Comparison of ENCODE assay signal across 9 mouse cellular contexts in genomic region chr1:121398986-121399881, GRCm38 (mm10). TPM values are rescaled to one million over a fixed set of nuclear protein-coding genes. Genes with fewer than 3 reads are reported as not detected.
DNase-seq lines count a peak whose midpoint lies in the region; ATAC-seq and TF ChIP-seq lines count a peak whose summit lies in the region.
"Had no signal": no experiment of that assay in that cellular context is flagged by ENCODE, and none has a peak within 500 bp of the region (broad histone marks: within the 10 kb centered on the region; RNA-seq: fewer than 3 reads in every experiment).

No protein-coding gene starts in this region.

- no peaks in the 10 kb centered on the region for H3K27me3 ChIP-seq in heart, adult 2 months (ENCODE audit: control insufficient read depth, insufficient read depth, low read length)
- H3K27me3 ChIP-seq in heart, embryonic 12.5 days (replicated peaks): no peaks in the 10 kb centered on the region
- H3K27me3 ChIP-seq: stomach, embryonic 15.5 days had no signal

- no peak for ATAC-seq in heart, embryonic 12.5 days (ENCODE audit: insufficient number of reproducible peaks, low FRiP score)

- no peak overlapping the region for H3K4me2 ChIP-seq in heart, embryonic 12.5 days
- H3K4me2 ChIP-seq: stomach, embryonic 15.5 days had no signal

- DNase-seq in heart, adult 2 months: peak; percentile 9 to 26
- peak; percentile 81 for DNase-seq in 3T3-L1 (ENCODE audit: low read depth, low spot score)
- DNase-seq in kidney, postnatal 25 days: peak; percentile 14 to 41
- no peak for DNase-seq in right cerebral cortex, postnatal 4 days
- no peak for DNase-seq in gastrocnemius, postnatal 36 days
- DNase-seq in urinary bladder, adult 2 months (ENCODE audit: low spot score): no peak

- no peak for TF ChIP-seq EP300 in heart, adult 2 months (IDR thresholded peaks at IDR 0.05; ENCODE audit: insufficient read depth, low read depth, low read length)

- intact Hi-C loops in heart, adult 2 months (cut with DNase I): loop anchor here (1.0 to 5.0 kb wide), 2 partner anchors 150 to 217 kb away; no protein-coding TSS in a partner anchor
- intact Hi-C loops in gastrocnemius, postnatal 36 days (cut with DNase I): no loop called here

- H3K4me1 ChIP-seq in heart, adult 2 months (ENCODE audit: control insufficient read depth, insufficient read depth, low read length): no peaks in the 10 kb centered on the region; the same call in 1 of the 2 replicates
- no peaks in the 10 kb centered on the region for H3K4me1 ChIP-seq in heart, embryonic 12.5 days (replicated peaks)
- peaks cover 32% of the 10 kb centered on the region for H3K4me1 ChIP-seq in embryonic fibroblast, embryonic 13.5 days (ENCODE audit: control insufficient read depth, insufficient read depth, low read length)

- no peak overlapping the region for H3K4me3 ChIP-seq in heart, adult 2 months
- no peak overlapping the region for H3K4me3 ChIP-seq in heart, embryonic 12.5 days
- H3K4me3 ChIP-seq in embryonic fibroblast, embryonic 13.5 days (ENCODE audit: insufficient read depth, low read length): no peak overlapping the region
- H3K4me3 ChIP-seq: stomach, embryonic 15.5 days had no signal

- no peak overlapping the region for H3K27ac ChIP-seq in heart, adult 2 months
- H3K27ac ChIP-seq in heart, embryonic 12.5 days (ENCODE audit: poor library complexity, severe bottlenecking): no peak overlapping the region
- peak overlapping the region; percentile 65 for H3K27ac ChIP-seq in embryonic fibroblast, embryonic 13.5 days (ENCODE audit: insufficient read depth, low read length)
- H3K27ac ChIP-seq: stomach, embryonic 15.5 days had no signal

- no peaks in the 10 kb centered on the region for H3K79me2 ChIP-seq in heart, adult 2 months (replicated peaks; ENCODE audit: control insufficient read depth, insufficient read depth, low read length)

- TF ChIP-seq CTCF in heart, adult 2 months (IDR thresholded peaks at IDR 0.05): no peak
- TF ChIP-seq CTCF in embryonic fibroblast, embryonic 13.5 days (IDR thresholded peaks at IDR 0.05; ENCODE audit: borderline replicate concordance, insufficient read depth, low read length): no peak

- no peak for TF ChIP-seq POLR2A in heart, adult 2 months (IDR thresholded peaks at IDR 0.05; ENCODE audit: insufficient read depth, low read depth, low read length)
- TF ChIP-seq POLR2A in embryonic fibroblast, embryonic 13.5 days (IDR thresholded peaks at IDR 0.05; ENCODE audit: low read depth, low read length): no peak

- 49% methylated on average over 14 of the region's 14 CpGs for WGBS in heart, adult 2 months
- 61% methylated on average over 14 of the region's 14 CpGs for WGBS in heart, embryonic 12.5 days

- H3K9ac ChIP-seq in heart, adult 2 months (ENCODE audit: low read depth, low read length): no peak overlapping the region
- H3K9ac ChIP-seq in heart, embryonic 12.5 days: no peak overlapping the region
- H3K9ac ChIP-seq: stomach, embryonic 15.5 days had no signal

- H3K9me3 ChIP-seq in heart, embryonic 12.5 days (replicated peaks): no peaks in the 10 kb centered on the region
- H3K9me3 ChIP-seq: stomach, embryonic 15.5 days had no signal

- 0 out of 2 replicates have a peak, but pooled peaks cover 1% of the 10 kb centered on the region for H3K36me3 ChIP-seq in heart, adult 2 months (ENCODE audit: control insufficient read depth, insufficient read depth, low read length)
- no peaks in the 10 kb centered on the region for H3K36me3 ChIP-seq in heart, embryonic 12.5 days
- H3K36me3 ChIP-seq: stomach, embryonic 15.5 days had no signal

RNA-seq across cellular contexts. Expression of gene Ccdc93, which starts 31.6 kb away (rescaled TPM):
- total RNA-seq in heart, adult 2 months (2021): 10 to 100 TPM; 14.0 to 15.1 TPM
- 4.8 and 14.5 TPM in 2 replicates for polyA plus RNA-seq in heart, adult 2 months (2012; rRNA removed)
- polyA plus RNA-seq in heart, embryonic 12.5 days (2016; fragmentation: Nextera tagmentation; extraction: Ambion mirVana): 8.9 and 9.0 TPM in 2 replicates
- 22.7 and 23.9 TPM in 2 replicates for polyA plus RNA-seq in embryonic fibroblast, embryonic 13.5 days (2011; ENCODE audit: insufficient read length, low read depth, missing spikeins)
- total RNA-seq in gastrocnemius, postnatal 36 days (2021): 1 to 10 TPM; 8.9 to 9.2 TPM
- polyA plus RNA-seq in urinary bladder, adult 2 months (2012; rRNA removed): 10.2 and 11.2 TPM in 2 replicates

Comparison
In these comparisons a context has a peak if more than half of its experiments do, and no peak if none do; other contexts are left out.
1. DNase-seq: peak in heart, adult 2 months (2 of 2), 3T3-L1 (single experiment) and kidney, postnatal 25 days (2 of 2); none in right cerebral cortex, postnatal 4 days (single experiment), gastrocnemius, postnatal 36 days (0 of 2) and urinary bladder, adult 2 months (single experiment).